Mouse (Mus musculus): ENCODE measurements around the gene Duxbl1. TPM values are rescaled to one million over a fixed set of nuclear protein-coding genes. Genes with fewer than 3 reads are reported as not detected.

Duxbl1 gene
- polyA plus RNA-seq (2014; fragmentation: Illumina TruSeq; extraction: RNeasy Lipid Tissue Mini Kit (QIAGEN cat#74804); ENCODE audit: low read depth, low replicate concordance) = not detected

GRCm38 (mm10) chr14:25978371-25979241, at the start of gene Duxbl1:
Gene Duxbl1 (plus strand): TSS chr14:25978577.

GRCm38 (mm10) chr14:25938004-25938403, 40.4 kb upstream of the Duxbl1 start, which contains the start of gene Cphx1:
Gene Cphx1 (plus strand): TSS chr14:25938304.

Other genes starting within 250 kb of the Duxbl1 start
- 53.4 TPM for gene Zcchc24, start 209.5 kb upstream of the Duxbl1 start, polyA plus RNA-seq (2014; fragmentation: Illumina TruSeq; extraction: RNeasy Lipid Tissue Mini Kit (QIAGEN cat#74804); ENCODE audit: low read depth, low replicate concordance)
- 8.7 TPM for gene Anxa11, start 136.4 kb upstream of the Duxbl1 start, polyA plus RNA-seq (2014; fragmentation: Illumina TruSeq; extraction: RNeasy Lipid Tissue Mini Kit (QIAGEN cat#74804); ENCODE audit: low read depth, low replicate concordance)
- gene Plac9a, start 75.5 kb upstream of the Duxbl1 start, polyA plus RNA-seq (2014; fragmentation: Illumina TruSeq; extraction: RNeasy Lipid Tissue Mini Kit (QIAGEN cat#74804); ENCODE audit: low read depth, low replicate concordance) = not detected
- 23.7 TPM for gene Tmem254a, start 50.9 kb upstream of the Duxbl1 start, polyA plus RNA-seq (2014; fragmentation: Illumina TruSeq; extraction: RNeasy Lipid Tissue Mini Kit (QIAGEN cat#74804); ENCODE audit: low read depth, low replicate concordance)
- not detected for gene Cphx1, start 40.3 kb upstream of the Duxbl1 start, polyA plus RNA-seq (2014; fragmentation: Illumina TruSeq; extraction: RNeasy Lipid Tissue Mini Kit (QIAGEN cat#74804); ENCODE audit: low read depth, low replicate concordance)
- gene Gm9780, start 64.1 kb downstream of the Duxbl1 start, polyA plus RNA-seq (2014; fragmentation: Illumina TruSeq; extraction: RNeasy Lipid Tissue Mini Kit (QIAGEN cat#74804); ENCODE audit: low read depth, low replicate concordance) = 1.6 TPM
- gene Tmem254c, start 88.8 kb downstream of the Duxbl1 start, polyA plus RNA-seq (2014; fragmentation: Illumina TruSeq; extraction: RNeasy Lipid Tissue Mini Kit (QIAGEN cat#74804); ENCODE audit: low read depth, low replicate concordance) = 5.3 TPM
- not detected for gene Cphx2, start 102.9 kb downstream of the Duxbl1 start, polyA plus RNA-seq (2014; fragmentation: Illumina TruSeq; extraction: RNeasy Lipid Tissue Mini Kit (QIAGEN cat#74804); ENCODE audit: low read depth, low replicate concordance)
- 3.5 TPM for gene Cphx3, start 103.7 kb downstream of the Duxbl1 start, polyA plus RNA-seq (2014; fragmentation: Illumina TruSeq; extraction: RNeasy Lipid Tissue Mini Kit (QIAGEN cat#74804); ENCODE audit: low read depth, low replicate concordance)
- gene Duxbl2, start 139.8 kb downstream of the Duxbl1 start, polyA plus RNA-seq (2014; fragmentation: Illumina TruSeq; extraction: RNeasy Lipid Tissue Mini Kit (QIAGEN cat#74804); ENCODE audit: low read depth, low replicate concordance) = not detected
- not detected for gene Plac9b, start 203.9 kb downstream of the Duxbl1 start, polyA plus RNA-seq (2014; fragmentation: Illumina TruSeq; extraction: RNeasy Lipid Tissue Mini Kit (QIAGEN cat#74804); ENCODE audit: low read depth, low replicate concordance)
- 181 TPM for gene Tmem254b, start 228.5 kb downstream of the Duxbl1 start, polyA plus RNA-seq (2014; fragmentation: Illumina TruSeq; extraction: RNeasy Lipid Tissue Mini Kit (QIAGEN cat#74804); ENCODE audit: low read depth, low replicate concordance)

Measured in liver, adult 10 weeks (tissue).